Mouse (Mus musculus) cerebellum, postnatal 10 days (tissue): ENCODE measurements around the gene Ppp1r13l.

Experiments used
- DNase-seq, 2 experiments: peaks; one replicate each; pipeline ENCODE4 v3.0.0; 2021; ENCODE audit warnings: mixed read lengths in 2 of 2

The Ppp1r13l gene

DNA sequence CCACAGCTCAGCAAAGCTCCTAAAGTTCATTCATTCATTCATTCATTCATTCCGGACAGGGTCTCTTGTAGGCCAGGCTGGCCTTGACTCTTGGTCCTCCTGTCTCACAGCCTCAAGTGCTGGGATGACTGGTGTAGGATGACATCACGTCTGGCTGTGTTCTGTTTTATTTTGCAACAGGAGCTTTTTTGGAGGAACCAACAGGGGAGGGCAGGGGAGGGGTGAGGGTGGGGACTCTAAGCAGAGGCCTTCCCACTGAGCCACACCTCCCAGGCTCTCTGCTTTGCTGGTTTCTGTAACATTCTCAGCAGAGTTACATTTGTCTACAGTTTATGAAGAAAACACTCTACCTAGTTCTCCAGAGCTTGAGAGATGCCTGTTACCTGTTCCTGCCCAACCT, 21.5 kb upstream of the Ppp1r13l start:
- no peak for DNase-seq

GRCm38 (mm10) chr7:19338596-19338995, 21.0 kb upstream of the Ppp1r13l start:
- DNase-seq = no peak

DNA sequence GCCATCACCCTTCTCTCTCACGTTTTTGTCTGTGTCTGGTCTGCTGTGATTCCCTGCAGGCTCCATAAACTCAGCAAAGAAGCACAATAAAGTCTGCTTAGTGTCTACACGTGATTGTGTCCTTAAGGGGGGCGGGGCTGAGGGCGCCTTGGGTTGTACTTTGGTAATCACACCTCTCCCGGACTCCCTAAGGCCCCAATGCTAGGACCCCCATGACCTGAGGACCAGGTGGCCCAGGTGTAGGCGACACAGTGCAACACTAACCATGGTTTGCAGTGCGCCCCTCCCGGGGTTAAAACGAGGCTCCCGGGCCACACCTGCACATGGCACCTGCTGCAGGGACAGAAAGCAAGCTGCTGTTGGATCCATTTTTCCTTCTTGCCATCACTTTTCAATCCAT, 18.3 kb upstream of the Ppp1r13l start:
- no peak for DNase-seq

DNA sequence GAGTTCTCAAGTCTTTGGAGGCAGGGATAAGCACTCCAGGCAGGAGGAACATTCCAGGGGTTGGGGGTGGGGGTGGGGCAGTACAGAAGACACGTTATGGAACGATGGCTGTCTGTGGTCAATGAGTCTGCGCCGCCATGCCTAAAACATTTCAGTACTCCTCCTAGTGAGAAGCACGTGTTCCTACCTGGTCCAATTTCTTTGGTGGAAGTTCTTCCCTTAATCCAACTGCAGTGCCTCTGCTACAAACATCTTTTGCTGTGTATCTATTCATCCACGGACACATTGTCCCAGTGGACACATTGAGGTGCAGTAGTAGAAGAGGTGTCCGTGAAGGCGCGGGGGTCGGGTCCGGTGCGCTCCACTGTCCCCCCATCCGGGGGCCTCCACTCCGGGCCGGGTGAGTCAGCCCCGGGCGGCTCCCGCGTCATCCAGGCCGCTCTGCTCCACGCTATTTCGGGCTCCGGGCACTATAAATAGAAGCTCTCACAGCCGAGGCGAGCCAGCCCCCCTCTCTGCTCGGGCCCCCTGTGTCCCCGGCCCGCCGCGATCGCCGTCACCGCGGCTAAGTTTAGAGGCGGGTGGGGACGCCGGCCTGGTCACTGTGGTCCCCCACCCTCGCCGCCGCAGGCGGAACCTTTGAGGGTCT, 17.7 kb upstream of the Ppp1r13l start:
- peak; percentile 52 to 56 for DNase-seq

GRCm38 (mm10) chr7:19342481-19343027, 17.0 kb upstream of the Ppp1r13l start:
- peak; percentile 94 to 96 for DNase-seq

DNA sequence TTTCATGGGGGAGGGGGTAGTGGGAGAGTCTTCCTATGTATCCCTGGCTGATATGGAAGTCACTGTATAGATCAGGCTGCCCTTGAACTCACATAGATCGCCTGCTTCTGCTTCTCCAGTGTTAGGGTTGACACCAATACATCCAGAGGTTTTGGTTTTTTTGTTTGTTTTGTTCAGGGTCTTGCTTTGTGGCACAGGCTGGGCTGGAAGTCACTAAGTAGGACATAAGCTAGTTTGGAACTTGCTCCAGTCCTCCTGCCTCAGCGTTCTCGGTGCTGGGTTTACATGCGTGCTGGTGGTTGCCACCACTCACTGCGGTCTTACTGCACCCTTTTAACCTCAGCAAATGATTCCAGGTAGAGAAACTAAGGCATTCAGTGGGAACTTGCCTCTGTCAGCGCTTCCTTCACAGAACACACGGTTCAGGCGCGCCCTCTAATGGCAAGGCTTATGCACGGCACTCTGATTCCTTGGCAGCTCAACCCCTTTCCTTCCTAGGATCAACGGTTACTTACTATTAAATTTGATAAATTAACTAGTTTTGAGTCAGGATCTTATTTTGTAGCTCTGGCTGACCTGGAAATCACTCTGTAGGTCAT, 16.2 kb upstream of the Ppp1r13l start:
- DNase-seq = peak; percentile 87

DNA sequence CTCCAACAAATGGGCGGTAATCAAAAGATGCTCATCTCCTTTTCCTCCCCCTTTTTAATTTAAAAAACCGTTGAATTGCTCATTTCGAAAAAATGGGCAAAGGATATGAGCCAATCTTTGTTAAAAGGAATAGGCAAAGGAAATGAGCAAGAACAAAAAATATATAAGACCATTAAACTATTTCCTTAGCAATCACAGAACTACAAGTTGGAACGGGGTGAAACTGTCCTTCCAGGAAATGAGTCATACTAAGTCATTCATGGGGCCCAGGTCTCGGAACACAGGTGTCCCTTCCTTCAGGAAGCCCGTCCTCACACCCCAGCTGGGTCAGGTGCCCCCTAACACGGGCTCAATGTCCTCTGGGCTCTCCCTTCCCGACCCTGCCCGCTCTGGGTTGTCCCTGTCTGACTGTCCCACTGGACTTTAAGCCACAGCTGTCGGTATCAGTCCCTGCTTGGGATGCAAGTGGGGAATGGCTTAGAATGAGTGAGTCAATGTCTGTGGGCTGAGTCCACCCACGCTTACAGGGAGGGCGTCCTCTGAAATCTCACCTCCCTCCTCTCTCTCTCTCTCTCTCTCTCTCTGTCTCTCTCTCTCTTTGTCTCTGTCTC, 15.2 kb upstream of the Ppp1r13l start, which contains the start of gene Ercc1:
Ercc1 (plus strand) TSS at position 542 of the 611 bp plus-strand sequence.
- DNase-seq = peak; percentile 37 to 42

DNA sequence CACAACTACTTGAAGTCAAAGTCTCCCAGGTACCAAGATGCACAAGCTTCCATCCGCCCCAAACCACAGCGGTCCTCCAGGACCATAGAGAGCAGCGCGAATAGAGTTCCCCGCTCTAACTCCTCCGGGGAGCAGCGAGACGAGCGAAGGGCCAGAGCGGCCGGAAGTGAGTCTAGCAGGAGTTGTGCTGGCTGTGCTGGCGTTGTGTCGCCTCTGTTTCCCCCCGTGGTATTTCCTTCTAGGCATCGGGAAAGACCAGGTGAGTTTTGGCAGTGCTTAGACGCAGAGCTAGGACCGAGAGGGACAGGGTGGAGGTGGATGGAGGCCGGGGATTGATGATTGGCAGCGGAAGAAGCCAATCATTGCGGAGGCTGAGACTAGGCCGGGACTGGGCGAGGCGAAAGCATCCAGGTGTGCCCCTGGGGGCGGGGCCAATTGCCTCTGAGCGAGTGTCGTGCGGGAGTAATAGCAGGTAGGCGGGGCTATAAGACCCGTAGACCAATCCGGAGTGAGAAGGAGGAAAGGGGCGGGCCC, 14.5 kb upstream of the Ppp1r13l start:
- DNase-seq = peak; percentile 98 to 99

DNA sequence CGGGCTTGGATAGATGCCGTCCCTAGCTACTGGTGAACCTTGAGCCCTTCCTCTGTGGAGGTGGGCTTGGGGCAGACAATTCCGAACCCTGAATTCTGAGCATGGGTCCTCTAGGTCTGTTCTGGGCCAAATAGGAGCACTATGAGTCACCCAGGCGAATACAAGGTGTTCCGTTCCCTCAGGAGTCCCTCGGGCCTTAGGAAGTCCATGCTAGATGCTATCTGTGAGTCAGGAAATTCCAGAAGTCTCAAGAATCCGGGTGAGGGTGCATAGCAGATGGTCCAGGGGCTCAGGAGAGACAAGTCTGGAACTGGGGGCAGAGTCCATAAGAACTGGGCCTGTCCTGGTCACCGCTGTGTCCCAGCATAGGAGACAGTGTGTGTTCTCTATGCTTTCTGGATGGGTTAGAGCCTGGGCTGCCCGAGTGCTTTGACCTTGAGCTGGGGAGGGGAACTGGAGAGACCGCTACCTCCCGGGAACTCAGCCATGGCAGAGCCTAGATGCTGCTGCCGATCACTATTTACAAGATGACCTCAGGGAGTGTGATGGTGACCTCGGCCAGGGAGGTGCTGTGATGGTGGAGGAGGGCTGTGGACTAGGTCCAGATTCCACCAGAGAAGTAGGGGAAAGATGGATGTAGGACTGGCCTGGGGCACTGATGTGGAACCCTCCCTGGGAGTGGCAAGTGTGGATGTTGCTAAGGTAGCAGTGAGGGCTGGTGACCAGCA, 10.2 kb upstream of the Ppp1r13l start:
- no peak for DNase-seq

- no peak for DNase-seq
Observed at GRCm38 (mm10) chr7:19350221-19350620, 9.3 kb upstream of the Ppp1r13l start.

GRCm38 (mm10) chr7:19354991-19355390, 4.6 kb upstream of the Ppp1r13l start:
- no peak for DNase-seq

DNA sequence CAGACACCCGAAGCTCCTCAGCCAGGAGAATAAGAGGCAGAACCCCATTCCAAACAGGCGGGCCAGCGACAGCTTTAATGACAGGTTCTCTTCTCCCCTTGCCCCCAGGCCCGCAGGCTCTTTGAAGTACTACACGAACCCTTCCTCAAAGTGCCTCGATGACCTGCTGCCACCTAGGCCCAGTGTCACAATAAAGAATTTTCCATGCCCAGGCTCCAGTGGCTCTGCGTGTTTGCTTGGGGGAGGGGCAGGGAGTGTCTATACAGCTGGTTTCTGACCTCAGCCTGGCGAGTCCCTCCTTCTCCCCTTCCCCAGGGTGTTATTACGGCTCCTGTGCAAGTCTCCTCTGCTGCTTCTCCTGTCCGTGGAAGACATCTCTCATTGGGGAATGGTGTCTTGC, 3.2 kb upstream of the Ppp1r13l start:
- no peak for DNase-seq

DNA sequence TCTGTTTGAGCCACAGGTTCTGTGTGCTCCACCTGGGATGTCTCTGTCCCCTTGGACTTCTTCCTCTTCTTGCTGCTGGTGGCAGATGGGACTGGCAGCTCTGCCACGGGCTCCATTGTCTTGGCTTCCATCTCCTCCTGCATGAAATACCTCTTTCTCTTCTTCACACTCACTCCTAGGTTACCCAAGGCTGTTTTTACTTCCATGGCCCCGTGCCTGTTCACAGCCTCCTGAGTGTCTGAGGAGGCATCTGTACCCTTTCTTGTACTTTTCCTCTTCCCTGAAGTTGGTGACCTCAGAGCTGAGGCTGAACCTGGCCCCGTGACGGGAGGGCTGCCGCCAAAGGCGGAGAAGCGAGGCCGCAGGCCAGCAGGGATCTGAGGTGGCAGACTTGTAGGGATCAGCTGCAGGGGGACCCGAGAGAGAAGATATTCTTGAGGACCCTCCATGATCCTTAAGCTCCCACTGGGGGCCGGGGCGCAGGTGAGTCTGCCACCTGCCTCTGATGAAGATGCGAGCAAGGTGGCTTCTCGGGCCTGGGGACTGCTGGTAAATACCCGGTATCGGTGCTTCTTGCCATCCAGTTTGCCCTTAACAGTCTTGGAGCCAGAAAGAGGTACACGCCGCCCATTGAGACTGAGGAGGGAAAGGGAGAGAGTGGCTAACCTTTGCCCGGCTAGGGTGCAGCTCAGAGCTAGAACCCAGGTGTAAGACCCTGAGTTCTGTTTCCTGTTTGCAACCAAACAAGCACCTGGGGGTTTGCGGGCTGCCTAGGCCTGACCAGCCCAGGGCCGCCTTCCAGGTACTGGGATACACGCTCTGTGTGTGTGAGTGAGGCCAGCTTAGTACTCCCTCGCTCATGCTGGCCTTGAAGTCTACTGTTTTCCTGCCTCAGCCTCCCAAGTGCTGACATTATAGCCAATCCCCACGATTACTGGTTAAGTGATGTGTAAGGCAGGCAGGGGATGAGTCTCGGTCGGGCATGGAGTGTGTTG, 1.9 kb upstream of the Ppp1r13l start:
- no peak for DNase-seq

DNA sequence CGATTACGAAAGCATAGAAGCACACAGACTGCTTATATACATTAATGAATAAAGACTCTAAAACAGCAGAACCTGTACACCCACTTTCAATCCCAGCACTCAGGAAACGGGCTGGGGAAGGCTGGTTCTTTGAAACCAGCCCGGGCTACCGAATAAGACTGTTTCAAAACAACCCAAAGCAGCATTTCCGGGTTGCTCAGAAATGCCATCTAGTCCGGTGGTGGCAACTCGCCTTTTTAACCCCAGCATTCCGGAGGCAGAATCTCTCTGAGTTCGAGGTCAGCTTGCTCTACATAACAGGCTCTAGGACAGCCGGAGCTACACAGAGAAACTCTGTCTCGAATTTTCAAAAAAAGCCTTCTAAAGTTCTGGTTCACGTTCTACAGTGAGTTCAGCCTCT, 915 bp upstream of the Ppp1r13l start:
- DNase-seq = no peak

DNA sequence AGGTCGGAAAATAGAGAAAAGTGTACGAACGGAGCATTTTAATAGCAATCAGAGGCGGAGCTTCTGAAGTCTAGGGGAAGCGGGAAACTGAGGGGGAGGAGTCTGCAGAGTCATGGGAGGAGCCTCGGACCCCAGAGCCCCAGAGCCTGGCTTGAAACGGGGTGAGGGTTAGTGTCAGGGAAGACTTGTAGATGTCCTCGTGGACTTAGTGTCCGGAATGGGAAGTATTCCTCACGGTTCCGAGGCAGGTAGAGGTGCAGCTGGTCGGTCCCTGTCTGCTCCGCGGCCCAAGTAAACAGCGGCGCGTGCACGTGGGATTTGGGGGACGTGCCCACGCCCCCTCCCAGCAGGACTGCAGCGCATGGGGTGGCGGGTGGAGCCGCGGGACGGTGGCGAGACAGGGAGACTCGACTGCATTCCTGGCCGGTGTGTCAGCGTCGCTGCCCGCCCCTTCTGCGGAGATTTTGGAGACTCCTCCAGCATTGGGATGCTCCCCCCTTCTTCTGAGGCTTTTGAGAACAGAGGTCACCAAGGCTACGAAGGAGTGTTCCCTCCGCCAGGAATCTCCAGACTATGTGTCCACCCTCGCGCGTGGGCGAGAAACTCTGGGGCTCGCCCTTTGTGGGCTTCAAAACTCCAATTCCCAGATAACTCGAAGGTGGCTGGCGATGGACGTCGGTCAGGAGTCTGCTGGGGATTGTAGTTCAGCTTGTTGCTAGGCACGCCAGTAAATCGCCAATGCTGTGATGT, 518 bp downstream of the Ppp1r13l start:
- DNase-seq = peak; percentile 77

- peak; percentile 91 to 92 for DNase-seq
Observed at GRCm38 (mm10) chr7:19360944-19361343, 1.4 kb downstream of the Ppp1r13l start.

GRCm38 (mm10) chr7:19361720-19362119, 2.2 kb downstream of the Ppp1r13l start:
- peak; percentile 79 to 82 for DNase-seq

DNA sequence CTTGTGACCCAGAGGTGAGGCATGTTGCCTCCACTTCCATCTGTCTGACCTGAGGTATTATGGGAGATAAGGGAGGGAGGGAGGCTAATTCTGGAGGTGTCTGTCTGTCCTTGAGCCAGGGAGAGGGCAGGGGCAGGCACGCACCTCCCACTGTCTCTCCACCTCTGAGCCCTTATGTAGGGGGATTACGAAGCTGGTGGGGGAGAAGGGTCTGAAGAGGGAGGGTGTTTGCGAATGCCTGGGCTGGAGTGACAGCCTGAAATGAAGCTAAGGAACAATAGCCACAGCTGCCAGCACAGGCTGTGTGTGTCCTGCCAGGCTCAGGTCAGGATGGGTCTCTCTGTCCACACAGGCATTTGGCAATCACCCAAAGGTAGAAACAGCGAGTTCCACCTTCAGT, 2.7 kb downstream of the Ppp1r13l start:
- DNase-seq = no peak

DNA sequence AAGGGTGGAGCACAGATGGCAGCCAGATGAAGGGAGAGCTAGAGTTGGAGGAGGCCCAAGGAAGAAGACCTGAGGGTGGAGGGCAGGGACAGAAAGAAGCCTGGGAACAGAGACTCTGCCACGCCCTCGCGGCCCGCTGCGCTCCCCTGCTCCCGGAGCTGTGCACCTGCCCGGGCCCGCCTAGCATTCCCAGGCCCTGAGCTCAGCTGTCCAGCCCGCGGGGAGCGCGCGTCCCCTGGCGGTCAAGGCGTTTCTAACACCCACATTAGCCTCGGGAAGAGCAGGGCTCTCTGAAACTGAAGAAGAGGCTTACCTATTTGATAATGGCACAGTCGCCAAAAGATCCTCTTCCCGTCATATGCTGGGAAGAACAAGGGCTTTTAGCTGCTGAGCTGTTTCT, 4.3 kb downstream of the Ppp1r13l start:
- DNase-seq = peak; percentile 76 to 80

- no peak for DNase-seq
Observed at GRCm38 (mm10) chr7:19365376-19365775, 5.8 kb downstream of the Ppp1r13l start.

GRCm38 (mm10) chr7:19368380-19368779, 8.8 kb downstream of the Ppp1r13l start:
- DNase-seq = peak in 1 of 2 experiments; percentile 40
